Mouse (Mus musculus) liver, embryonic 11.5 days (tissue): ENCODE results near the gene Mbip. TPM values are rescaled to one million over a fixed set of nuclear protein-coding genes. Genes with fewer than 3 reads are reported as not detected.

Experiments used
- ATAC-seq: fragments of 200-750 bp; cut with Nextera tagmentation; replicated peaks from 2 replicates; pipeline ENCODE4 v1.8.0; 2017; ENCODE audit warnings: moderate number of reproducible peaks, mild to moderate bottlenecking, moderate TSS enrichment, moderate library complexity; ENCODE audit not compliant: low FRiP score
- DNase-seq: peaks from one replicate; pipeline ENCODE4 v3.0.0-alpha.2; 2017; ENCODE audit warnings: low spot score
- H3K27ac ChIP-seq: fragments of 300-500 bp; sonication (generic); 2 replicates; pipeline ENCODE4 v1.5.1; 2014; ENCODE audit warnings: mild to moderate bottlenecking, low read depth, low read length, control low read depth
- H3K27me3 ChIP-seq: fragments of 300-500 bp; sonication (generic); replicated peaks from 2 replicates; pipeline ENCODE4 v1.6.1; 2014; ENCODE audit warnings: low read length, mixed read lengths; ENCODE audit not compliant: control insufficient read depth, insufficient read depth
- H3K36me3 ChIP-seq: fragments of 300-500 bp; sonication (generic); 2 replicates; pipeline ENCODE4 v1.6.1; 2014; ENCODE audit warnings: mild to moderate bottlenecking, low read length, moderate library complexity, mixed read lengths; ENCODE audit not compliant: control insufficient read depth, insufficient read depth
- H3K4me1 ChIP-seq: fragments of 300-500 bp; sonication (generic); replicated peaks from 2 replicates; pipeline ENCODE4 v1.6.1; 2014; ENCODE audit warnings: low read length, mixed read lengths; ENCODE audit not compliant: control insufficient read depth, insufficient read depth
- H3K4me2 ChIP-seq: fragments of 300-500 bp; sonication (generic); 2 replicates; pipeline ENCODE4 v1.6.1; 2014; ENCODE audit warnings: mild to moderate bottlenecking, control low read depth, moderate library complexity
- H3K4me3 ChIP-seq: fragments of 300-500 bp; sonication (generic); 2 replicates; pipeline ENCODE4 v1.5.1; 2014; ENCODE audit warnings: low read depth, low read length, control low read depth
- H3K9ac ChIP-seq: fragments of 300-500 bp; sonication (generic); 2 replicates; pipeline ENCODE4 v1.6.1; 2014; ENCODE audit warnings: low read depth, low read length, control low read depth
- H3K9me3 ChIP-seq: fragments of 300-500 bp; sonication (generic); 2 replicates; pipeline ENCODE4 v1.6.1; 2016; ENCODE audit warnings: low read length, inconsistent platforms, mixed read lengths; ENCODE audit not compliant: control insufficient read depth
- WGBS: fragments of 180-500 bp; shearing (Covaris S2); extraction: QIAGEN DNeasy Blood & Tissue Kit; methylation state at CpG from one replicate; pipeline ENCODE4 v1.1.7; 2014; 5-methylcytosine and 5-hydroxymethylcytosine counted together
- polyA plus RNA-seq: library from polyadenylated mRNA; unstranded; fragments of >200 nt; fragmentation: Nextera tagmentation; extraction: Ambion mirVana; gene quantifications from 2 replicates; pipeline ENCODE4 v1.2.1, GENCODE M21; 2014

The Mbip gene
- polyA plus RNA-seq, 1 experiment from 2014 or later = 23.9 TPM

GRCm38 (mm10) chr12:56325851-56326250 lies 19.8 kb downstream of the Mbip start:
- no peaks in the 10 kb centered on the region for H3K4me1 ChIP-seq
- H3K36me3 ChIP-seq = peaks cover 14% of the 10 kb centered on the region
- H3K9ac ChIP-seq = no peak overlapping the region
- 88% methylated on average over 1 of the region's 1 CpGs for WGBS
- no peak overlapping the region for H3K4me3 ChIP-seq
- H3K27me3 ChIP-seq = no peaks in the 10 kb centered on the region
- no peaks in the 10 kb centered on the region for H3K9me3 ChIP-seq
- H3K4me2 ChIP-seq = no peak overlapping the region
- no peak for ATAC-seq
- H3K27ac ChIP-seq = no peak overlapping the region
- DNase-seq = no peak

GRCm38 (mm10) chr12:56318941-56319340 lies 26.8 kb downstream of the Mbip start:
- Histone ChIP-seq H3K4me3 (no peak overlapping the region), H3K36me3 (no peaks in the 10 kb centered on the region), H3K9ac (no peak overlapping the region), H3K9me3 (no peaks in the 10 kb centered on the region), H3K27me3 (no peaks in the 10 kb centered on the region), H3K27ac (no peak overlapping the region), H3K4me1 (no peaks in the 10 kb centered on the region), H3K4me2 (no peak overlapping the region)
- ATAC-seq (no peak), DNase-seq (no peak)
- WGBS = 82% methylated on average over 4 of the region's 4 CpGs

GRCm38 (mm10) chr12:56318059-56318458 lies 27.6 kb downstream of the Mbip start:
- no peak for ATAC-seq
- Histone ChIP-seq H3K27ac (no peak overlapping the region), H3K4me3 (no peak overlapping the region), H3K36me3 (no peaks in the 10 kb centered on the region), H3K9ac (no peak overlapping the region), H3K4me1 (no peaks in the 10 kb centered on the region), H3K4me2 (no peak overlapping the region), H3K27me3 (no peaks in the 10 kb centered on the region), H3K9me3 (no peaks in the 10 kb centered on the region)
- no peak for DNase-seq
- 79% methylated on average over 8 of the region's 8 CpGs for WGBS

GRCm38 (mm10) chr12:56305758-56306157 lies 39.9 kb downstream of the Mbip start:
- Histone ChIP-seq H3K9me3 (no peaks in the 10 kb centered on the region), H3K9ac (no peak overlapping the region), H3K4me1 (no peaks in the 10 kb centered on the region), H3K4me3 (no peak overlapping the region), H3K4me2 (no peak overlapping the region), H3K27ac (no peak overlapping the region), H3K36me3 (no peaks in the 10 kb centered on the region), H3K27me3 (peaks cover 1% of the 10 kb centered on the region; the same call in 1 of the 2 replicates)
- DNase-seq = no peak
- ATAC-seq = no peak
- WGBS = 71% methylated on average over 6 of the region's 6 CpGs

GRCm38 (mm10) chr12:56302321-56303017 lies 43.2 kb downstream of the Mbip start:
- WGBS = 35% methylated on average over 4 of the region's 4 CpGs
- H3K36me3 ChIP-seq = no peaks in the 10 kb centered on the region
- peak overlapping the region; percentile 63 for H3K4me2 ChIP-seq
- no peak for ATAC-seq
- peaks cover 3% of the 10 kb centered on the region; the same call in 1 of the 2 replicates for H3K27me3 ChIP-seq
- H3K4me3 ChIP-seq = no peak overlapping the region; the same call in 1 of the 2 replicates
- no peak for DNase-seq
- no peak overlapping the region for H3K9ac ChIP-seq
- H3K4me1 ChIP-seq = no peaks in the 10 kb centered on the region
- no peak overlapping the region for H3K27ac ChIP-seq
- H3K9me3 ChIP-seq = no peaks in the 10 kb centered on the region

- H3K4me2 ChIP-seq = peak overlapping the region; percentile 63
- H3K36me3 ChIP-seq = no peaks in the 10 kb centered on the region
- no peak overlapping the region for H3K27ac ChIP-seq
- ATAC-seq = no peak
- H3K9ac ChIP-seq = no peak overlapping the region
- H3K4me1 ChIP-seq = peaks cover 2% of the 10 kb centered on the region; the same call in 1 of the 2 replicates
- peak overlapping the region; percentile 7; the same call in 1 of the 2 replicates for H3K4me3 ChIP-seq
- 14% methylated on average over 27 of the region's 27 CpGs for WGBS
- H3K9me3 ChIP-seq = no peaks in the 10 kb centered on the region
- DNase-seq = no peak
- H3K27me3 ChIP-seq = peaks cover 3% of the 10 kb centered on the region; the same call in 1 of the 2 replicates
Measured at GRCm38 (mm10) chr12:56301487-56302293, 44.0 kb downstream of the Mbip start.

- WGBS = 60% methylated on average over 3 of the region's 3 CpGs
- DNase-seq (no peak), ATAC-seq (no peak)
- Histone ChIP-seq H3K27ac (no peak overlapping the region), H3K4me1 (peaks cover 6% of the 10 kb centered on the region; the same call in 1 of the 2 replicates), H3K9ac (no peak overlapping the region), H3K4me3 (no peak overlapping the region), H3K27me3 (peaks cover 3% of the 10 kb centered on the region; the same call in 1 of the 2 replicates), H3K4me2 (no peak overlapping the region), H3K9me3 (no peaks in the 10 kb centered on the region), H3K36me3 (no peaks in the 10 kb centered on the region)
Measured at GRCm38 (mm10) chr12:56299610-56300009, 46.1 kb downstream of the Mbip start.

- Histone ChIP-seq H3K4me2 (no peak overlapping the region), H3K9ac (no peak overlapping the region), H3K4me3 (no peak overlapping the region), H3K27me3 (peaks cover 3% of the 10 kb centered on the region; the same call in 1 of the 2 replicates), H3K36me3 (no peaks in the 10 kb centered on the region), H3K9me3 (no peaks in the 10 kb centered on the region), H3K4me1 (peaks cover 6% of the 10 kb centered on the region; the same call in 1 of the 2 replicates), H3K27ac (no peak overlapping the region)
- no peak for DNase-seq
- ATAC-seq = no peak
- WGBS = 38% methylated on average over 1 of the region's 1 CpGs
Measured at GRCm38 (mm10) chr12:56298919-56299318, 46.8 kb downstream of the Mbip start.
